ENCODE assay signal across 24 mouse cellular contexts in the genomic region with DNA sequence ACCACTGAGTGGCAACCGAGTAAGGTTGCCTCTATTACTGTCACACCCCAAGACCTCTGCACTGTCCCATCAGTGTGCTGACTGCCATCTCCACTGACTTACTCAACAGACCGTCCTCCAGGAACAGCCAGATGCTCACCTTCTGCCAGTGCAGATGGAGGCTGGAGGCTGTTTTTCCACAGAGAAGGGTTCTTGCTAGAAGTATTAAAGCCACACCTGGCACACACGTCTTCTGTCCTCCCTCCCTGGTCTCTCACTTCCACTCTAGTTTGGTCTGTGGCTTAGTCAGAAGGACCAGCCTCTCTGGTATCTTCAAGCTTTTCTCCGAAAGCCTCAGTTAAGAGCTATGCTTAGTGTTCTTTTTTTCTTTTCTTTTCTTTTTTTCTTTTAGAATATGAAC.
DNase-seq lines count a peak whose midpoint lies in the region; ATAC-seq and TF ChIP-seq lines count a peak whose summit lies in the region.
"Had no signal": no experiment of that assay in that cellular context is flagged by ENCODE, and none has a peak within 500 bp of the region (broad histone marks: within the 10 kb centered on the region; RNA-seq: fewer than 3 reads in every experiment).

No protein-coding gene starts in this region.

- no peak for ATAC-seq in heart, embryonic 15.5 days (replicated peaks; ENCODE audit: insufficient number of reproducible peaks, insufficient read depth, low FRiP score, low read depth)
- ATAC-seq in midbrain, embryonic 11.5 days (ENCODE audit: low FRiP score), result no peak
- ATAC-seq in midbrain, embryonic 14.5 days (ENCODE audit: low FRiP score, low TSS enrichment), result no peak
- ATAC-seq: forebrain, embryonic 14.5 days; hindbrain, embryonic 16.5 days; inflammation-experienced regulatory T-cells, adult 6 months; intestine, postnatal 0 days had no signal

- intact Hi-C loops in gastrocnemius, adult 2 months (cut with DNase I), result loop anchor here (5.0 kb wide), 1 partner anchor 48 kb away; no protein-coding TSS in a partner anchor
- intact Hi-C loops in gastrocnemius, postnatal 14 days (cut with DNase I; ENCODE audit: low total_unique reads), result no loop called here
- intact Hi-C loops in heart, postnatal 36 days (cut with DNase I), result loop anchor here (5.0 to 10.0 kb wide), 2 partner anchors 68 to 145 kb away; partner anchors contain the start of gene Sp3

- H3K36me3 ChIP-seq in heart, embryonic 15.5 days, result no peaks in the 10 kb centered on the region
- no peaks in the 10 kb centered on the region for H3K36me3 ChIP-seq in midbrain, embryonic 11.5 days (ENCODE audit: control insufficient read depth, insufficient read depth, low read length)
- no peaks in the 10 kb centered on the region for H3K36me3 ChIP-seq in midbrain, embryonic 14.5 days (ENCODE audit: control insufficient read depth, insufficient read depth, low read length)
- H3K36me3 ChIP-seq: embryonic facial prominence, embryonic 13.5 days; forebrain, embryonic 10.5 days; hindbrain, embryonic 12.5 days had no signal

- no peak overlapping the region for H3K4me3 ChIP-seq in gastrocnemius, adult 2 months
- H3K4me3 ChIP-seq in heart, embryonic 15.5 days, result no peak overlapping the region
- no peak overlapping the region for H3K4me3 ChIP-seq in midbrain, embryonic 11.5 days (ENCODE audit: low read depth, low read length)
- H3K4me3 ChIP-seq in midbrain, embryonic 14.5 days (replicated peaks; ENCODE audit: low read depth, low read length), result no peak overlapping the region
- H3K4me3 ChIP-seq: embryonic facial prominence, embryonic 13.5 days; erythroblast, embryonic 14.5 days; forebrain, embryonic 10.5 days; heart, adult 2 months; hindbrain, embryonic 12.5 days had no signal

- peaks cover 34% of the 10 kb centered on the region for H3K4me1 ChIP-seq in heart, embryonic 15.5 days (replicated peaks)
- H3K4me1 ChIP-seq in midbrain, embryonic 11.5 days (ENCODE audit: control insufficient read depth, insufficient read depth, low read length), result peaks cover 2% of the 10 kb centered on the region; the same call in 1 of the 2 replicates
- H3K4me1 ChIP-seq in midbrain, embryonic 14.5 days (ENCODE audit: control insufficient read depth, insufficient read depth, low read length), result no peaks in the 10 kb centered on the region
- H3K4me1 ChIP-seq: hindbrain, embryonic 12.5 days had no signal

- no peak overlapping the region for H3K9ac ChIP-seq in heart, embryonic 15.5 days
- no peak overlapping the region for H3K9ac ChIP-seq in midbrain, embryonic 11.5 days (ENCODE audit: low read length)
- no peak overlapping the region for H3K9ac ChIP-seq in midbrain, embryonic 14.5 days (replicated peaks; ENCODE audit: low read length)
- H3K9ac ChIP-seq: embryonic facial prominence, embryonic 13.5 days; hindbrain, embryonic 12.5 days had no signal

- H3K27me3 ChIP-seq in heart, embryonic 15.5 days, result no peaks in the 10 kb centered on the region
- H3K27me3 ChIP-seq in midbrain, embryonic 11.5 days (ENCODE audit: control insufficient read depth, insufficient read depth, low read length), result no peaks in the 10 kb centered on the region
- H3K27me3 ChIP-seq in midbrain, embryonic 14.5 days (ENCODE audit: control insufficient read depth, insufficient read depth, low read length), result no peaks in the 10 kb centered on the region
- H3K27me3 ChIP-seq: embryonic facial prominence, embryonic 13.5 days; hindbrain, embryonic 12.5 days had no signal

- DNase-seq in gastrocnemius, adult 2 months, result no peak
- DNase-seq in gastrocnemius, postnatal 14 days, result no peak
- no peak for DNase-seq in heart, postnatal 36 days
- peak; percentile 44 for DNase-seq in midbrain, embryonic 11.5 days (ENCODE audit: low spot score, missing footprints)
- DNase-seq in midbrain, embryonic 14.5 days, result no peak
- DNase-seq in cerebellum, adult 8-10 months, result no peak
- no peak for DNase-seq in adrenal gland, postnatal 10 days
- DNase-seq: adrenal gland, adult 2 months; adrenal gland, postnatal 36 days; cerebellum, adult 11 months; cerebellum, adult 9-10 months; cerebellum, postnatal 25 days; heart, postnatal 14 days; kidney, adult 8-10 months had no signal

- no peak for TF ChIP-seq CTCF in gastrocnemius, adult 2 months (IDR thresholded peaks at IDR 0.05)

- WGBS in heart, embryonic 15.5 days, result 46% methylated on average over 4 of the region's 4 CpGs
- WGBS in midbrain, embryonic 11.5 days, result 94% methylated on average over 4 of the region's 4 CpGs
- 91% methylated on average over 4 of the region's 4 CpGs for WGBS in midbrain, embryonic 14.5 days

- H3K27ac ChIP-seq in gastrocnemius, adult 2 months, result peak overlapping the region; percentile 69; the same call in 1 of the 2 replicates
- peak overlapping the region; percentile 43 for H3K27ac ChIP-seq in heart, embryonic 15.5 days
- no peak overlapping the region for H3K27ac ChIP-seq in midbrain, embryonic 11.5 days (ENCODE audit: low read depth, low read length)
- no peak overlapping the region for H3K27ac ChIP-seq in midbrain, embryonic 14.5 days (replicated peaks; ENCODE audit: low read depth, low read length)
- H3K27ac ChIP-seq: embryonic facial prominence, embryonic 13.5 days; forebrain, embryonic 10.5 days; hindbrain, embryonic 12.5 days had no signal

- no peaks in the 10 kb centered on the region for H3K9me3 ChIP-seq in heart, embryonic 15.5 days (replicated peaks)
- no peaks in the 10 kb centered on the region; the same call in 1 of the 2 replicates for H3K9me3 ChIP-seq in midbrain, embryonic 11.5 days (ENCODE audit: control insufficient read depth, low read length)
- H3K9me3 ChIP-seq in midbrain, embryonic 14.5 days (ENCODE audit: control insufficient read depth, low read length), result no peaks in the 10 kb centered on the region
- H3K9me3 ChIP-seq: embryonic facial prominence, embryonic 13.5 days; hindbrain, embryonic 12.5 days had no signal

- no peak overlapping the region for H3K4me2 ChIP-seq in heart, embryonic 15.5 days
- no peak overlapping the region for H3K4me2 ChIP-seq in midbrain, embryonic 11.5 days
- no peak overlapping the region for H3K4me2 ChIP-seq in midbrain, embryonic 14.5 days (ENCODE audit: low read length)
- H3K4me2 ChIP-seq: embryonic facial prominence, embryonic 13.5 days; hindbrain, embryonic 12.5 days had no signal

Comparison
In these comparisons a context has a peak if more than half of its experiments do, and no peak if none do; other contexts are left out.
1. H3K27ac ChIP-seq: peak in gastrocnemius, adult 2 months (single experiment) and heart, embryonic 15.5 days (single experiment); none in midbrain, embryonic 11.5 days (single experiment) and midbrain, embryonic 14.5 days (single experiment).